Mouse (Mus musculus) bone marrow, adult 2 months (tissue): ENCODE measurements around the gene Lcn2.

Experiments used
- CTCF ChIP-seq: fragments of 200-500 bp; IDR thresholded peaks from 2 replicates; pipeline ENCODE4 v1.5.1; 2011; ENCODE audit warnings: low read length, control low read depth; ENCODE audit not compliant: control insufficient read depth, insufficient read depth
- POLR2A ChIP-seq: fragments of 200-500 bp; IDR thresholded peaks from 2 replicates; pipeline ENCODE4 v1.6.1; 2011; ENCODE audit warnings: low read depth, mild to moderate bottlenecking, control low read depth, low read length, borderline replicate concordance; ENCODE audit not compliant: control insufficient read depth

DNA sequence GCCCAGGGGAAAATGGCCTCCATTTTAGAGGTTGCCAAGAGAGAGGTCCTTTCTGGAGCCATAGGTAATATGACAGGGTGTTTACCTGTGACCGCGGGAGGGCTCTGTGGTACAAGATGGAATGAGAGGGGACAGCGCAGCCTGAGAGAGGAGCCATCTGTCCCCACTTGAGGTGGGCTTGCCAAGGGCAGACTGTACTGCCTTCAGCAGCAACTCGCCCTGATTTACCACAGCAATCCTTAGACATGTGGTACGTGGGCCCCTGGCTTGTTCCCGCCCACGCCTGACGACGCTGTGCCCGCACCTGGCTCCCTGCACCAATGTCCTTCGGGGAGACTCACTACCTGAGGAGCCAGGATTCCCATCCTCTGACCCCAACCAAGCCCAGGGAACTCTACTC is 39.7 kb downstream of the Lcn2 start:
- no peak for TF ChIP-seq POLR2A
- no peak for TF ChIP-seq CTCF
